Mouse (Mus musculus): ENCODE measurements at regions not wholly inside any gene's neighbourhood (a gene's known extent, or its start where the extent isn't known, plus 50 kb on each side); places are given as distances from the start of the nearest gene placed in this dataset.

- TF ChIP-seq CTCF (IDR thresholded peaks at IDR 0.05; ENCODE audit: extremely low read depth, insufficient read length, insufficient replicate concordance, low read depth, low read length), result no peak
- no peak for TF ChIP-seq POLR2A (IDR thresholded peaks at IDR 0.05; ENCODE audit: low read depth, low read length)
Observed at GRCm38 (mm10) chr2:38424976-38425375, 85.9 kb downstream of the Lhx2 start.

Data from small intestine, adult 2 months (tissue).